Mouse (Mus musculus) large intestine, adult 2 months (tissue): ENCODE data around the gene Pipox. TPM values are rescaled to one million over a fixed set of nuclear protein-coding genes. Genes with fewer than 3 reads are reported as not detected.

Experiments
- polyA plus RNA-seq: library from polyadenylated mRNA; depleted of rRNA; stranded (reverse); fragments of >200 nt; gene quantifications from 2 replicates; pipeline ENCODE4 v1.2.3, GENCODE M21; 2012; rRNA removed

The Pipox gene
- polyA plus RNA-seq, 1 experiment = 8.4 TPM

Other genes starting within 250 kb of the Pipox start
- gene Nufip2, start 207.9 kb downstream of the Pipox start, polyA plus RNA-seq = 5.4 and 12.3 TPM in 2 replicates
- not detected in 2 replicates for gene Cryba1, start 168.8 kb downstream of the Pipox start, polyA plus RNA-seq
- 69.0 and 73.6 TPM in 2 replicates for gene Myo18a, start 130.8 kb downstream of the Pipox start, polyA plus RNA-seq
- 0.02 TPM in 1 of 2 replicates, not detected in the other for gene Gm10277, start 106.3 kb downstream of the Pipox start, polyA plus RNA-seq
- gene Sez6, start 36.7 kb upstream of the Pipox start, polyA plus RNA-seq = 0.18 and 0.48 TPM in 2 replicates
- gene Phf12, start 88.7 kb upstream of the Pipox start, polyA plus RNA-seq = 27.0 and 41.8 TPM in 2 replicates
- 4.7 and 5.0 TPM in 2 replicates for gene Dhrs13, start 138.2 kb upstream of the Pipox start, polyA plus RNA-seq
- gene Flot2, start 143.8 kb upstream of the Pipox start, polyA plus RNA-seq = 27.9 and 33.9 TPM in 2 replicates
- gene Eral1, start 186.3 kb upstream of the Pipox start, polyA plus RNA-seq = 26.1 and 27.3 TPM in 2 replicates
- gene Fam222b, start 200.6 kb upstream of the Pipox start, polyA plus RNA-seq = 7.8 and 14.5 TPM in 2 replicates